Mouse (Mus musculus) bone marrow macrophage, adult 2 months (primary cell): ENCODE results near the gene Dll3. TPM values are rescaled to one million over a fixed set of nuclear protein-coding genes. Genes with fewer than 3 reads are reported as not detected.

Experiments used
- H3K27ac ChIP-seq: 2 replicates; pipeline ENCODE4 v1.5.1; 2012; ENCODE audit warnings: low read depth, low read length; ENCODE audit not compliant: insufficient read depth
- H3K4me1 ChIP-seq: 2 replicates; pipeline ENCODE4 v1.6.1; 2012; ENCODE audit warnings: low read length; ENCODE audit not compliant: control insufficient read depth, insufficient read depth
- H3K4me3 ChIP-seq: 2 replicates; pipeline ENCODE4 v1.5.1; 2012; ENCODE audit warnings: mild to moderate bottlenecking, low read length, moderate library complexity; ENCODE audit not compliant: insufficient read depth
- CTCF ChIP-seq: IDR thresholded peaks from 2 replicates; pipeline ENCODE4 v1.5.1; 2012; ENCODE audit warnings: low read depth, mild to moderate bottlenecking, low read length, moderate library complexity
- POLR2A ChIP-seq: IDR thresholded peaks from 2 replicates; pipeline ENCODE4 v1.6.1; 2012; ENCODE audit warnings: mild to moderate bottlenecking, low read depth, low read length, borderline replicate concordance
- polyA plus RNA-seq: library from polyadenylated mRNA; stranded (reverse); fragments of >200 nt; gene quantifications from 2 replicates; pipeline ENCODE4 v1.2.4, GENCODE M21; 2012; ENCODE audit not compliant: missing spikeins, insufficient read depth, insufficient read length

Gene Dll3
- polyA plus RNA-seq, 1 experiment, result not detected

- no peak for TF ChIP-seq POLR2A
- no peak for TF ChIP-seq CTCF
- Histone ChIP-seq H3K27ac (0 out of 2 replicates have a peak within 1 kb of the TSS, but pooled peaks have one; percentile 9), H3K4me3 (peak within 1 kb of the TSS; percentile 92), H3K4me1 (peaks cover 3% of the 10 kb centered on the region; the same call in 1 of the 2 replicates)
Measured at GRCm38 (mm10) chr7:28311926-28312543, 10.0 kb upstream of the Dll3 start, which contains the start of gene Timm50. TSS of gene Timm50 (minus strand) at chr7:28312072.

GRCm38 (mm10) chr7:28311151-28311925 lies 9.3 kb upstream of the Dll3 start:
- TF ChIP-seq POLR2A, result no peak
- no peak for TF ChIP-seq CTCF
- H3K4me3 ChIP-seq, result peak overlapping the region; percentile 92

GRCm38 (mm10) chr7:28309737-28310136 lies 7.7 kb upstream of the Dll3 start:
- no peak overlapping the region for H3K4me3 ChIP-seq
- TF ChIP-seq CTCF (no peak), POLR2A (no peak)
- peaks cover 3% of the 10 kb centered on the region; the same call in 1 of the 2 replicates for H3K4me1 ChIP-seq
- H3K27ac ChIP-seq, result no peak overlapping the region

More at GRCm38 (mm10) chr7:28311151-28311925, 9.3 kb upstream of the Dll3 start:
- 0 out of 2 replicates have a peak overlapping the region, but pooled peaks have one; percentile 9 for H3K27ac ChIP-seq
- peaks cover 3% of the 10 kb centered on the region; the same call in 1 of the 2 replicates for H3K4me1 ChIP-seq

- Histone ChIP-seq H3K4me3 (no peak overlapping the region), H3K4me1 (peaks cover 3% of the 10 kb centered on the region; the same call in 1 of the 2 replicates), H3K27ac (no peak overlapping the region)
- TF ChIP-seq POLR2A (no peak), CTCF (no peak)
Measured at GRCm38 (mm10) chr7:28306216-28306615, 4.2 kb upstream of the Dll3 start.

- H3K27ac ChIP-seq, result no peak overlapping the region
- peaks cover under 1% of the 10 kb centered on the region; the same call in 1 of the 2 replicates for H3K4me1 ChIP-seq
- no peak overlapping the region for H3K4me3 ChIP-seq
- TF ChIP-seq POLR2A (no peak), CTCF (no peak)
Measured at GRCm38 (mm10) chr7:28305641-28306040, 3.6 kb upstream of the Dll3 start.

GRCm38 (mm10) chr7:28298837-28299625 lies 3.0 kb downstream of the Dll3 start:
- no peak overlapping the region for H3K4me3 ChIP-seq
- H3K4me1 ChIP-seq, result no peaks in the 10 kb centered on the region
- H3K27ac ChIP-seq, result no peak overlapping the region
- TF ChIP-seq POLR2A (no peak), CTCF (no peak)

- TF ChIP-seq CTCF (no peak), POLR2A (no peak)
- Histone ChIP-seq H3K27ac (no peak overlapping the region), H3K4me3 (peak overlapping the region; percentile 54), H3K4me1 (no peaks in the 10 kb centered on the region)
Measured at GRCm38 (mm10) chr7:28294481-28294880, 7.6 kb downstream of the Dll3 start.

- Histone ChIP-seq H3K4me3 (no peak within 1 kb of the TSS), H3K4me1 (no peaks in the 10 kb centered on the region), H3K27ac (no peak within 1 kb of the TSS)
- TF ChIP-seq CTCF (no peak; the same call in 1 of the 2 replicates), POLR2A (no peak)
Measured at GRCm38 (mm10) chr7:28290638-28291590, 11.1 kb downstream of the Dll3 start, which contains the start of gene Selenov. TSS of gene Selenov (minus strand) at chr7:28291186.

GRCm38 (mm10) chr7:28290165-28290564 lies 11.9 kb downstream of the Dll3 start:
- TF ChIP-seq POLR2A (no peak), CTCF (no peak)
- no peak overlapping the region for H3K27ac ChIP-seq
- no peak overlapping the region for H3K4me3 ChIP-seq
- no peaks in the 10 kb centered on the region for H3K4me1 ChIP-seq

- H3K4me3 ChIP-seq, result no peak overlapping the region
Measured at GRCm38 (mm10) chr7:28280630-28281029, 21.4 kb downstream of the Dll3 start.

More at GRCm38 (mm10) chr7:28280630-28281029, 21.4 kb downstream of the Dll3 start:
- TF ChIP-seq CTCF (no peak), POLR2A (no peak)
- Histone ChIP-seq H3K4me1 (peaks cover 6% of the 10 kb centered on the region; the same call in 1 of the 2 replicates), H3K27ac (no peak overlapping the region)
